Mouse (Mus musculus) CH12.LX (cell line): ENCODE measurements around the gene Sapcd2. TPM values are rescaled to one million over a fixed set of nuclear protein-coding genes. Genes with fewer than 3 reads are reported as not detected.

Experiments
- DNase-seq: peaks from one replicate; pipeline ENCODE4 v3.0.0-alpha.2; 2013; ENCODE audit errors: extremely low read depth
- H3K27ac ChIP-seq: 2 replicates; pipeline ENCODE4 v1.5.1; 2012; ENCODE audit warnings: low read depth, mild to moderate bottlenecking, control low read depth, moderate library complexity; ENCODE audit not compliant: insufficient read depth
- H3K27me3 ChIP-seq: replicated peaks from 2 replicates; pipeline ENCODE3; 2012; ENCODE audit warnings: inconsistent platforms
- H3K36me3 ChIP-seq, 2 experiments: replicated peaks in 1 of 2; 2 replicates each; pipeline versions ENCODE3 to v1.6.1; 2012; ENCODE audit warnings: inconsistent platforms in 1 of 2, low read length in 1 of 2, mild to moderate bottlenecking in 1 of 2, mixed read lengths in 1 of 2, moderate library complexity in 1 of 2; ENCODE audit not compliant: control insufficient read depth in 1 of 2, insufficient read depth in 1 of 2
- H3K4me1 ChIP-seq, 2 experiments: 2 replicates each; pipeline ENCODE4 v1.6.1; 2012; ENCODE audit warnings: inconsistent platforms in 1 of 2, moderate library complexity in 1 of 2; ENCODE audit not compliant: insufficient read depth in 2 of 2, control insufficient read depth in 1 of 2
- H3K4me2 ChIP-seq: 2 replicates; pipeline ENCODE4 v1.6.1; 2012; ENCODE audit warnings: low read depth, mild to moderate bottlenecking, control low read depth; ENCODE audit not compliant: poor library complexity, insufficient read depth, severe bottlenecking
- H3K4me3 ChIP-seq, 3 experiments: fragments of 150-350 bp in 1 of 3; sonication (generic) in 1 of 3; replicated peaks in 1 of 3; 2 replicates each; pipeline versions ENCODE3 to v1.5.1; 2011 to 2012; ENCODE audit warnings: low read depth in 2 of 3, low read length in 2 of 3, mild to moderate bottlenecking in 2 of 3, moderate library complexity in 2 of 3, control low read depth in 1 of 3, improper control_type of control experiment in 1 of 3, inconsistent platforms in 1 of 3, mixed read lengths in 1 of 3; ENCODE audit not compliant: poor library complexity in 1 of 3
- H3K79me2 ChIP-seq: replicated peaks from 2 replicates; pipeline ENCODE4 v1.6.1; 2012; ENCODE audit warnings: mild to moderate bottlenecking, moderate library complexity; ENCODE audit not compliant: control insufficient read depth, poor library complexity, insufficient read depth, severe bottlenecking; ENCODE audit errors: extremely low read depth
- H3K9ac ChIP-seq: 2 replicates; pipeline ENCODE4 v1.6.1; 2012; ENCODE audit warnings: low read depth, mild to moderate bottlenecking, control low read depth, moderate library complexity; ENCODE audit not compliant: insufficient read depth
- H3K9me3 ChIP-seq: replicated peaks from 2 replicates; pipeline ENCODE3; 2012; ENCODE audit warnings: low read length, inconsistent platforms, mixed read lengths
- CHD2 ChIP-seq: IDR thresholded peaks from 2 replicates; pipeline ENCODE4 v1.6.1; 2011; ENCODE audit warnings: low read length, improper control_type of control experiment
- EP300 ChIP-seq: IDR thresholded peaks from 2 replicates; pipeline ENCODE4 v1.6.1; 2011; ENCODE audit warnings: low read length, improper control_type of control experiment
- HCFC1 ChIP-seq: IDR thresholded peaks from 2 replicates; pipeline ENCODE4 v1.6.1; 2012; ENCODE audit warnings: low read depth, mild to moderate bottlenecking, inconsistent platforms, low read length, improper control_type of control experiment
- JUN ChIP-seq: IDR thresholded peaks from 2 replicates; pipeline ENCODE4 v1.6.1; 2011; ENCODE audit warnings: low read depth, mild to moderate bottlenecking, low read length, improper control_type of control experiment, moderate library complexity; ENCODE audit not compliant: insufficient read depth
- JUND ChIP-seq: conservative IDR thresholded peaks from 2 replicates; pipeline ENCODE4 v1.6.1; 2011; ENCODE audit warnings: low read depth, low read length, improper control_type of control experiment
- MEF2A ChIP-seq: IDR thresholded peaks from 2 replicates; pipeline ENCODE4 v1.6.1; 2014; ENCODE audit warnings: low read depth, mild to moderate bottlenecking, inconsistent platforms, low read length, improper control_type of control experiment, borderline replicate concordance
- MYC ChIP-seq: IDR thresholded peaks from 2 replicates; pipeline ENCODE4 v1.6.1; 2011; ENCODE audit warnings: low read depth, mild to moderate bottlenecking, improper control_type of control experiment, low read length
- NELFE ChIP-seq: IDR thresholded peaks from 2 replicates; pipeline ENCODE4 v1.6.1; 2011; ENCODE audit warnings: low read depth, low read length, improper control_type of control experiment
- PAX5 ChIP-seq: IDR thresholded peaks from 2 replicates; pipeline ENCODE4 v1.6.1; 2012; ENCODE audit warnings: low read length, inconsistent platforms, mixed read lengths
- POLR2A ChIP-seq: IDR thresholded peaks from 2 replicates; pipeline ENCODE4 v1.6.1; 2011; ENCODE audit warnings: low read depth, mild to moderate bottlenecking, improper control_type of control experiment, low read length
- POLR2AphosphoS2 ChIP-seq: IDR thresholded peaks from 2 replicates; pipeline ENCODE4 v1.6.1; 2011; ENCODE audit warnings: low read depth, low read length, improper control_type of control experiment
- RAD21 ChIP-seq: IDR thresholded peaks from 2 replicates; pipeline ENCODE4 v1.6.1; 2011; ENCODE audit warnings: low read depth, mild to moderate bottlenecking, low read length, improper control_type of control experiment, moderate library complexity
- UBTF ChIP-seq: IDR thresholded peaks from 2 replicates; pipeline ENCODE4 v1.6.1; 2012; ENCODE audit warnings: low read depth, mild to moderate bottlenecking, inconsistent platforms, low read length, improper control_type of control experiment, moderate library complexity
- USF2 ChIP-seq: conservative IDR thresholded peaks from 2 replicates; pipeline ENCODE4 v1.6.1; 2011; ENCODE audit warnings: low read depth, low read length, improper control_type of control experiment
- ZNF384 ChIP-seq: IDR thresholded peaks from 2 replicates; pipeline ENCODE4 v1.6.1; 2012; ENCODE audit warnings: low read depth, low read length, improper control_type of control experiment, inconsistent platforms
- dilution Hi-C: fragments of 300-500 bp; cut with MboI; formaldehyde crosslinking; loops from 2 replicates; pipeline ENCODE4 v1.14.3; 2020; ENCODE audit warnings: low sequenced_read_pairs; ENCODE audit not compliant: extremely low pct_unique_long_range_greater_than_20kb, extremely low pct_ligation_motif_present
- in situ Hi-C: fragments of 300-500 bp; cut with MboI; formaldehyde crosslinking; loops from 3 replicates; pipeline ENCODE4 v1.14.3; 2019; ENCODE audit warnings: low sequenced_read_pairs, low pct_ligation_motif_present, low pct_unique_long_range_greater_than_20kb, mixed read lengths
- polyA plus RNA-seq: library from polyadenylated mRNA; unstranded; fragments of >175 nt; gene quantifications from 2 replicates; pipeline ENCODE4 v1.2.1, GENCODE M21; 2012; ENCODE audit warnings: low read depth; ENCODE audit not compliant: insufficient read length
- total RNA-seq, 2 experiments: library from RNA; depleted of rRNA; stranded (reverse); fragments of 300-350 nt in 1 of 2; fragments of >200 nt in 1 of 2; gene quantifications; 2 replicates each; pipeline ENCODE4 v1.2.3; 2012 to 2014

Gene Sapcd2
- total and polyA plus RNA-seq, 3 experiments, result 16.9 to 27.3 (median 22.5) TPM

- H3K4me3 ChIP-seq, result no peak overlapping the region
- dilution Hi-C loops (no loop called here), in situ Hi-C loops (no loop called here)
- no peak overlapping the region for H3K9ac ChIP-seq
- peaks cover 50 to 63% of the 10 kb centered on the region in 2 experiments for H3K36me3 ChIP-seq
- no peak overlapping the region for H3K4me2 ChIP-seq
- H3K79me2 ChIP-seq, result no peaks in the 10 kb centered on the region
- TF ChIP-seq UBTF, result no peak
- TF ChIP-seq HCFC1, result no peak
- TF ChIP-seq EP300, result no peak
- no peak; the same call in 1 of the 2 replicates for TF ChIP-seq POLR2AphosphoS2
- TF ChIP-seq MEF2A, result no peak
- TF ChIP-seq RAD21, result no peak
- TF ChIP-seq CHD2, result no peak
- no peak for TF ChIP-seq ZNF384
- TF ChIP-seq JUN, result no peak
- TF ChIP-seq NELFE, result no peak
- no peak for TF ChIP-seq POLR2A
- no peak for TF ChIP-seq JUND
- TF ChIP-seq USF2, result no peak
- TF ChIP-seq PAX5, result no peak
- H3K27me3 ChIP-seq, result no peaks in the 10 kb centered on the region
- no peaks in the 10 kb centered on the region for H3K9me3 ChIP-seq
- DNase-seq, result no peak
- no peak overlapping the region for H3K27ac ChIP-seq
- peaks cover 9 to 30% of the 10 kb centered on the region in 2 experiments for H3K4me1 ChIP-seq
These were observed 17.9 kb upstream of the Sapcd2 start for GRCm38 (mm10) chr2:25354211-25354610.

DNA sequence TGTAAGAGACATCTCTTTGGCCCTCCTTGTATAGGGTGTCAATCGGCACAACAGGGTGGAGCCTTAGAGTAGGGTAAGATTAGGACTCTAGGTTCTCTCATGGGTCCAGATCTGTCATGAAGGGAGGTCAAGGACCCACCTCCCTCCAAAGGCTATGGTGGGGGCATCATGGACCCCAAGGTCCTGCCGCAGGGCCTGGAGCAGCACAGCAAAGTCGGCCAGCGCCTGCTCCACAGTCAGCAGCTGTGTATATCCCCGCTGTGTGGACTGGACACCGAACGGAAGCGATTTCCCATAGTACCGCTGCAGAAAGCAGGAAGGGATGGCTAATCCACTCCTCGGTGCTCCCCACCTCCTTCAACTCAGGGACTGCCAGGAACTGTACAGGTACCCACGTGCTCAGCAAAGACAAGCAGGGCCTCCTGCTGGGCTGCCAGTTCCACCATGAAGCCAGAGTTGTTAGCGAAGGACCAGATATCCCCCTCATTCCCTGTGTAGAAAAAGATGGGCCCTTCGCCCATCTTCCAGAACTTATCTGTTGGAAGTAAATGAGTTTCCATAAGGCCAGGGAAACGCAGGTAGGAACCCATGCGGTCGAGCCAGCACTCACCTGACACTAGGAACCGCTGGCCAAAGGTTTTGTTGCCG lies 16.6 kb upstream of the Sapcd2 start:
- dilution Hi-C loops, result no loop called here

More for the DNA sequence above, 16.6 kb upstream of the Sapcd2 start:
- no peaks in the 10 kb centered on the region for H3K79me2 ChIP-seq
- no peaks in the 10 kb centered on the region for H3K27me3 ChIP-seq
- DNase-seq, result no peak
- H3K27ac ChIP-seq, result no peak overlapping the region
- TF ChIP-seq CHD2 (no peak), MYC (0 out of 2 replicates have a peak, but pooled peaks have one; percentile 14)
- H3K4me2 ChIP-seq, result peak overlapping the region; percentile 76
- in situ Hi-C loops, result no loop called here
- no peaks in the 10 kb centered on the region for H3K9me3 ChIP-seq
- peak overlapping the region; percentile 45 for H3K9ac ChIP-seq
- H3K4me3 ChIP-seq, result peak overlapping the region; percentile 67 to 91 (median 81)
- H3K4me1 ChIP-seq, result peaks cover 9 to 30% of the 10 kb centered on the region in 2 experiments
- H3K36me3 ChIP-seq, result peaks cover 37 to 62% of the 10 kb centered on the region in 2 experiments
